Mouse (Mus musculus) midbrain, embryonic 14.5 days (tissue): ENCODE results near the gene Tlk2. TPM values are rescaled to one million over a fixed set of nuclear protein-coding genes. Genes with fewer than 3 reads are reported as not detected.
"Not testable (repeated sequence)": the region's sequence is repeated elsewhere in the genome, so short reads cannot be mapped to it uniquely, and the experiment has no call there.

Experiments used
- ATAC-seq: fragments of 200-750 bp; cut with Nextera tagmentation; 2 replicates; pipeline ENCODE4 v1.8.0; 2017; ENCODE audit warnings: moderate number of reproducible peaks, moderate library complexity; ENCODE audit not compliant: low FRiP score, low TSS enrichment
- DNase-seq: peaks from one replicate; pipeline ENCODE4 v3.0.0-alpha.2; 2015
- H3K27ac ChIP-seq: fragments of 300-500 bp; sonication (generic); replicated peaks from 2 replicates; pipeline ENCODE4 v1.5.1; 2014; ENCODE audit warnings: mild to moderate bottlenecking, low read depth, low read length, moderate library complexity
- H3K27me3 ChIP-seq: fragments of 300-500 bp; sonication (generic); 2 replicates; pipeline ENCODE4 v1.6.1; 2014; ENCODE audit warnings: low read length, control low read depth, mixed read lengths; ENCODE audit not compliant: control insufficient read depth, insufficient read depth
- H3K36me3 ChIP-seq: fragments of 300-500 bp; sonication (generic); 2 replicates; pipeline ENCODE4 v1.6.1; 2014; ENCODE audit warnings: low read length, control low read depth; ENCODE audit not compliant: control insufficient read depth, insufficient read depth
- H3K4me1 ChIP-seq: fragments of 300-500 bp; sonication (generic); 2 replicates; pipeline ENCODE4 v1.6.1; 2014; ENCODE audit warnings: mild to moderate bottlenecking, antibody characterized with exemption, low read length, control low read depth; ENCODE audit not compliant: control insufficient read depth, insufficient read depth
- H3K4me2 ChIP-seq: fragments of 300-500 bp; sonication (generic); 2 replicates; pipeline ENCODE4 v1.6.1; 2014; ENCODE audit warnings: mild to moderate bottlenecking, low read length, moderate library complexity
- H3K4me3 ChIP-seq: fragments of 300-500 bp; sonication (generic); replicated peaks from 2 replicates; pipeline ENCODE4 v1.5.1; 2014; ENCODE audit warnings: low read depth, low read length
- H3K9ac ChIP-seq: fragments of 300-500 bp; sonication (generic); replicated peaks from 2 replicates; pipeline ENCODE4 v1.6.1; 2014; ENCODE audit warnings: mild to moderate bottlenecking, low read length, moderate library complexity
- H3K9me3 ChIP-seq: fragments of 300-500 bp; sonication (generic); 2 replicates; pipeline ENCODE4 v1.6.1; 2016; ENCODE audit warnings: low read length, control low read depth, mixed read lengths; ENCODE audit not compliant: control insufficient read depth
- WGBS: fragments of 180-500 bp; shearing (Covaris S2); extraction: QIAGEN DNeasy Blood & Tissue Kit; methylation state at CpG from one replicate; pipeline ENCODE4 v1.1.7; 2014; 5-methylcytosine and 5-hydroxymethylcytosine counted together
- polyA plus RNA-seq: library from polyadenylated mRNA; unstranded; fragments of >200 nt; fragmentation: Nextera tagmentation; extraction: Ambion mirVana; gene quantifications from 2 replicates; pipeline ENCODE4 v1.2.1, GENCODE M21; 2014

Tlk2 gene
- 27.0 and 29.3 TPM in 2 replicates for polyA plus RNA-seq

- WGBS, result 49% methylated on average over 2 of the region's 2 CpGs
- Histone ChIP-seq H3K27me3 (no peaks in the 10 kb centered on the region), H3K4me2 (peak within 1 kb of the TSS; percentile 88), H3K36me3 (no peaks in the 10 kb centered on the region), H3K4me1 (peaks cover 18% of the 10 kb centered on the region), H3K4me3 (peak within 1 kb of the TSS; percentile 91; the same call in 1 of the 2 replicates), H3K27ac (no peak within 1 kb of the TSS), H3K9me3 (no peaks in the 10 kb centered on the region), H3K9ac (no peak within 1 kb of the TSS)
- ATAC-seq (no peak), DNase-seq (no peak)
Observed at GRCm38 (mm10) chr11:105178516-105178915, at the start of gene Tlk2. TSS of gene Tlk2 (plus strand) at chr11:105178807.

- H3K4me3 ChIP-seq, result no peak overlapping the region
- peaks cover 94% of the 10 kb centered on the region for H3K36me3 ChIP-seq
- no peaks in the 10 kb centered on the region for H3K4me1 ChIP-seq
- no peaks in the 10 kb centered on the region for H3K27me3 ChIP-seq
- H3K9ac ChIP-seq, result no peak overlapping the region
- no peak for ATAC-seq
- WGBS, result 99% methylated on average over 7 of the region's 7 CpGs
- H3K4me2 ChIP-seq, result no peak overlapping the region
- no peak overlapping the region for H3K27ac ChIP-seq
- no peaks in the 10 kb centered on the region for H3K9me3 ChIP-seq
- DNase-seq, result no peak
Observed at GRCm38 (mm10) chr11:105135692-105136091, 42.9 kb upstream of the Tlk2 start.

- H3K9ac ChIP-seq, H3K4me3 ChIP-seq, H3K27ac ChIP-seq, H3K4me2 ChIP-seq, ATAC-seq, H3K27me3 ChIP-seq, H3K4me1 ChIP-seq, H3K9me3 ChIP-seq, DNase-seq: not testable (repeated sequence)
- WGBS, result 96% methylated on average over 2 of the region's 2 CpGs
- H3K36me3 ChIP-seq, result peaks cover 88% of the 10 kb centered on the region
Observed at GRCm38 (mm10) chr11:105137255-105137654, 41.4 kb upstream of the Tlk2 start.

GRCm38 (mm10) chr11:105140512-105140911 is 38.1 kb upstream of the Tlk2 start:
- H3K4me2 ChIP-seq, H3K4me1 ChIP-seq, H3K27me3 ChIP-seq, H3K27ac ChIP-seq, DNase-seq, H3K4me3 ChIP-seq, H3K9me3 ChIP-seq, ATAC-seq, H3K9ac ChIP-seq: not testable (repeated sequence)
- H3K36me3 ChIP-seq, result peaks cover 57% of the 10 kb centered on the region
- 99% methylated on average over 7 of the region's 8 CpGs for WGBS

- H3K4me2 ChIP-seq, result no peak overlapping the region
- WGBS, result 94% methylated on average over 5 of the region's 5 CpGs
- peaks cover 51% of the 10 kb centered on the region for H3K36me3 ChIP-seq
- H3K9ac ChIP-seq, result no peak overlapping the region
- no peak overlapping the region for H3K4me3 ChIP-seq
- no peaks in the 10 kb centered on the region for H3K9me3 ChIP-seq
- DNase-seq (no peak), ATAC-seq (no peak)
- H3K4me1 ChIP-seq, result no peaks in the 10 kb centered on the region
- H3K27me3 ChIP-seq, result no peaks in the 10 kb centered on the region
- H3K27ac ChIP-seq, result no peak overlapping the region
Observed at GRCm38 (mm10) chr11:105141115-105141514, 37.5 kb upstream of the Tlk2 start.

GRCm38 (mm10) chr11:105143564-105143963 is 35.0 kb upstream of the Tlk2 start:
- DNase-seq, result no peak
- Histone ChIP-seq H3K9ac (no peak overlapping the region), H3K27me3 (no peaks in the 10 kb centered on the region), H3K4me2 (no peak overlapping the region), H3K36me3 (peaks cover 27% of the 10 kb centered on the region), H3K9me3 (no peaks in the 10 kb centered on the region), H3K4me1 (no peaks in the 10 kb centered on the region), H3K27ac (no peak overlapping the region), H3K4me3 (no peak overlapping the region)
- no peak for ATAC-seq

- H3K4me1 ChIP-seq, result no peaks in the 10 kb centered on the region
- WGBS, result 86% methylated on average over 3 of the region's 3 CpGs
- no peak overlapping the region for H3K27ac ChIP-seq
- H3K4me3 ChIP-seq, result no peak overlapping the region
- no peak overlapping the region for H3K4me2 ChIP-seq
- H3K36me3 ChIP-seq, result peaks cover 24% of the 10 kb centered on the region
- H3K9me3 ChIP-seq, result no peaks in the 10 kb centered on the region
- H3K27me3 ChIP-seq, result no peaks in the 10 kb centered on the region
- ATAC-seq (no peak), DNase-seq (no peak)
- H3K9ac ChIP-seq, result no peak overlapping the region
Observed at GRCm38 (mm10) chr11:105144084-105144483, 34.5 kb upstream of the Tlk2 start.

GRCm38 (mm10) chr11:105144508-105145210 is 33.9 kb upstream of the Tlk2 start:
- Histone ChIP-seq H3K9me3 (no peaks in the 10 kb centered on the region), H3K4me1 (no peaks in the 10 kb centered on the region), H3K27ac (no peak overlapping the region), H3K27me3 (no peaks in the 10 kb centered on the region), H3K9ac (no peak overlapping the region), H3K36me3 (peaks cover 18% of the 10 kb centered on the region), H3K4me3 (no peak overlapping the region), H3K4me2 (no peak overlapping the region)
- 85% methylated on average over 11 of the region's 11 CpGs for WGBS
- DNase-seq (no peak), ATAC-seq (no peak)

- Histone ChIP-seq H3K4me1 (no peaks in the 10 kb centered on the region), H3K27me3 (no peaks in the 10 kb centered on the region), H3K4me3 (no peak overlapping the region), H3K4me2 (no peak overlapping the region), H3K9me3 (no peaks in the 10 kb centered on the region), H3K27ac (no peak overlapping the region), H3K36me3 (peaks cover 12% of the 10 kb centered on the region), H3K9ac (no peak overlapping the region)
- ATAC-seq (no peak), DNase-seq (no peak)
- 90% methylated on average over 10 of the region's 10 CpGs for WGBS
Observed at GRCm38 (mm10) chr11:105145211-105145610, 33.4 kb upstream of the Tlk2 start.
